Mouse (Mus musculus) liver, adult 2 months (tissue): ENCODE measurements around the gene Csrp1. TPM values are rescaled to one million over a fixed set of nuclear protein-coding genes. Genes with fewer than 3 reads are reported as not detected.

Source experiments
- DNase-seq: peaks from one replicate; pipeline ENCODE4 v3.0.0-alpha.2; 2011; ENCODE audit warnings: low read depth, low spot score; ENCODE audit errors: extremely low read depth
- H3K27ac ChIP-seq: fragments of 200-500 bp; replicated peaks from 2 replicates; pipeline ENCODE4 v1.5.1; 2012; ENCODE audit warnings: low read depth, mild to moderate bottlenecking, control low read depth, inconsistent platforms, low read length; ENCODE audit not compliant: insufficient read depth
- H3K27me3 ChIP-seq: fragments of 200-500 bp; 2 replicates; pipeline ENCODE4 v1.6.1; 2012; ENCODE audit warnings: mild to moderate bottlenecking, moderate library complexity, low read length, inconsistent platforms; ENCODE audit not compliant: control insufficient read depth, insufficient read depth
- H3K36me3 ChIP-seq: fragments of 200-500 bp; 2 replicates; pipeline ENCODE4 v1.6.1; 2012; ENCODE audit warnings: low read length, inconsistent platforms; ENCODE audit not compliant: control insufficient read depth, insufficient read depth
- H3K4me1 ChIP-seq: fragments of 200-500 bp; 2 replicates; pipeline ENCODE4 v1.6.1; 2011; ENCODE audit warnings: low read length; ENCODE audit not compliant: control insufficient read depth, insufficient read depth
- H3K4me3 ChIP-seq: fragments of 200-500 bp; 2 replicates; pipeline ENCODE4 v1.5.1; 2011; ENCODE audit warnings: low read depth, mild to moderate bottlenecking, control low read depth, low read length, moderate library complexity; ENCODE audit not compliant: insufficient read depth
- H3K79me2 ChIP-seq: fragments of 200-500 bp; 2 replicates; pipeline ENCODE4 v1.6.1; 2012; ENCODE audit warnings: inconsistent platforms, mild to moderate bottlenecking, low read length, moderate library complexity; ENCODE audit not compliant: control insufficient read depth, insufficient read depth
- H3K9ac ChIP-seq: fragments of 200-500 bp; 2 replicates; pipeline ENCODE4 v1.6.1; 2012; ENCODE audit warnings: low read depth, mild to moderate bottlenecking, control low read depth, inconsistent platforms, low read length
- CTCF ChIP-seq: fragments of 200-500 bp; IDR thresholded peaks from 2 replicates; pipeline ENCODE4 v1.5.1; 2011; ENCODE audit warnings: low read depth, low read length, control low read depth
- POLR2A ChIP-seq: fragments of 200-500 bp; IDR thresholded peaks from 2 replicates; pipeline ENCODE4 v1.6.1; 2011; ENCODE audit warnings: low read length, control low read depth; ENCODE audit not compliant: insufficient read depth; ENCODE audit errors: extremely low read depth
- WGBS: fragments of 180-500 bp; shearing (Covaris S2); methylation state at CpG from one replicate; pipeline ENCODE4 v1.1.7; 2018; 5-methylcytosine and 5-hydroxymethylcytosine counted together
- polyA plus RNA-seq: library from polyadenylated mRNA; depleted of rRNA; stranded (reverse); fragments of >200 nt; gene quantifications from 2 replicates; pipeline ENCODE4 v1.2.3, GENCODE M21; 2012
- total RNA-seq: library from RNA; depleted of rRNA; stranded (reverse); fragments of >200 nt; gene quantifications from 2 replicates; pipeline ENCODE4 v1.2.3, GENCODE M21; 2014

The Csrp1 gene
- total and polyA plus RNA-seq, 2 experiments = 11.9 to 13.7 TPM

DNA sequence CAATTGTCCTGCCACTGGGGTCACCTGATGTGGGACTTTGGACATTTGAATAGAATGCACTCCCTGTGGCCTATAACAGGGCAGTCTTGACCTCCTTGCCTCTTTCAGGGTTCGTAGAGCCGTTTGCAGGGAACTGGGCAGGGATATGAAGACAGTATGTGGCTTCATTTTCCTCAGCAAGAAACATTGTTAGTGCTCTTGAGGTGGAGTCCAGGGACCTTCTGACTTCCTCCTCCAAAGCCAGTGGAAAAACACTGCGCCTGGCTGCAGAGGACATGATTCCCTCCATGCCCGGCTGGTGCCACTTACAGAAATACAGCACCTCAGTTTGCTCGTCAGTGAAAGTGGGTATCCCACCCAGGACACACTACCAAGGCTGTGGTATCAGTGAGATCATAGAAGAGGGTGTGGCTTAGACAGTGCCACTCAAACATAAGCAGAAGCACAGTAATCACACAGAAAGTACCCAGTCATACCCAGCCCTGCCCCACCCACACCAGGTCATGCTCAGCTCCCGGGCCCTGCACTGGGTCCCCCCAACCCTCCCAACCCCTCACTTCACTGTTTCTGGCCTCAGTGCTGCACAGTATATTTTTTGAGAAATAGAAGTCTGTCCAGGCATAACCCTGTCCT lies 29.0 kb upstream of the Csrp1 start:
- no peak overlapping the region for H3K9ac ChIP-seq
- no peaks in the 10 kb centered on the region for H3K79me2 ChIP-seq
- no peaks in the 10 kb centered on the region for H3K36me3 ChIP-seq
- H3K27ac ChIP-seq = peak overlapping the region; percentile 53
- WGBS = 46% methylated on average over 6 of the region's 6 CpGs
- no peak overlapping the region for H3K4me3 ChIP-seq
- no peaks in the 10 kb centered on the region for H3K27me3 ChIP-seq
- H3K4me1 ChIP-seq = no peaks in the 10 kb centered on the region
- TF ChIP-seq POLR2A (no peak), CTCF (no peak)
- DNase-seq = peak; percentile 22

DNA sequence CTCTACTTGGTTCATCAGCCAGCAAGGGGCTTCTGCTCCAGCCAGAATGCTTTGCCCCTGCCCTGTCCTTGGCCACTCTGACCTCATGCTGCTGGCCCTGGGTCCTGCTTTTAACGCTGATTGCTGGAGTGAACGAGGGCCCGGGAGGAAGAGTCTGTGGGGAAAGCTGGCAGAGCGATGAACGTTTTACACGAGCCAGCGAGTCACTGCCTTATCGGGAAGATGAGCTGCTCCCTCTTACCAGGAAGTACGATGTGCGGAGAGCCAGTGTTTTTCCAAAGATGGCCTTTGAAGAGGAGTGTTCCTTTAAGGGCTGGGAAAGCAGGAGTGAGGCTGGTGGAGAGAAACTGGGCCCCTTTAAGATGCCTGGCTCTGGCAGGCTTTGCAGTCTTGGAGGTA lies 28.4 kb upstream of the Csrp1 start:
- Histone ChIP-seq H3K36me3 (no peaks in the 10 kb centered on the region), H3K27me3 (no peaks in the 10 kb centered on the region), H3K79me2 (no peaks in the 10 kb centered on the region), H3K27ac (peak overlapping the region; percentile 53), H3K4me1 (no peaks in the 10 kb centered on the region), H3K4me3 (no peak overlapping the region), H3K9ac (no peak overlapping the region)
- 53% methylated on average over 10 of the region's 10 CpGs for WGBS
- DNase-seq = peak; percentile 40
- no peak for TF ChIP-seq POLR2A
- TF ChIP-seq CTCF = no peak

DNA sequence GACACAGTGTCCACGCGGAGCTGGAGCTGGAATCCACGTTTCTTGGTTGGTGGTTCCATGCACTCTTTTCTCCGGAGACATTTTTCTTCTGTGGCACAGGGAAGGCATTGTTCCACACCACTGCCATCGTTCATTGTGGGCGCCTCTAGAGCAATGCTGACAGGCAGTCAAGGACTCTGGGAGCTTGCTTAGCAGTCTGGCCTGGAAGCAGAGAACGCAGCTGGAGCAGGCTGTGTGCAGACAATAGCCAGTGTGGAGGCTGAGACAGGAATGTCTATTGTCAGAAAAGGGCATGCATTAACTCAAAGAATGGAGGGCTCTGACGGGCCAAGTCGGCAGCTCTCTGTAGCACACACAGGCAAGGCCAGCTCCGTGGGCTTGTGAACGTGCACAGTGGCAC lies 25.7 kb upstream of the Csrp1 start:
- WGBS = 82% methylated on average over 11 of the region's 11 CpGs
- H3K36me3 ChIP-seq = no peaks in the 10 kb centered on the region
- H3K27ac ChIP-seq = no peak overlapping the region

DNA sequence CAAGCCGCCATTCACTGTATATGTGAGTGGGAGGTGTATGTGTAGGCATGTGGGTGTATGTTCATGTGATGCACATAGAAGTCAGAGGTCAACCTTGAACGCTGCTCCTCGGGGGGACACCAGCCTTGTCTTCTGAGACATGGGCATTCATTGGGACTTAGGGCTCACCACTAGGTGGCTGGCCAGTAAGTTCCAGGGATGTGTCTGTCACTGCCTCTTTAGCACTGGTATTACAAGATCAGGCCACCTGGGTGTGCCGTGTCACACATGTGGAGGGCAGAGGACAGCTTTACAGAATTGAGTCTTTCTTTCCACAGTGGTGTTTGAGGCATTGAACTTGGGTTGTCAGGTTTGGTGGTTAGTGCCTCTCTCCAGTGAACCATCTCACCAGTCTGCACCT lies 22.4 kb upstream of the Csrp1 start:
- H3K79me2 ChIP-seq = no peaks in the 10 kb centered on the region
- peaks cover 3% of the 10 kb centered on the region; the same call in 1 of the 2 replicates for H3K27me3 ChIP-seq
- TF ChIP-seq POLR2A (no peak), CTCF (no peak)
- no peak overlapping the region for H3K9ac ChIP-seq
- H3K27ac ChIP-seq = no peak overlapping the region
- WGBS = 75% methylated on average over 4 of the region's 4 CpGs
- no peak for DNase-seq
- no peak overlapping the region for H3K4me3 ChIP-seq
- H3K4me1 ChIP-seq = no peaks in the 10 kb centered on the region
- H3K36me3 ChIP-seq = no peaks in the 10 kb centered on the region

More for the DNA sequence above, 25.7 kb upstream of the Csrp1 start:
- DNase-seq = no peak
- TF ChIP-seq CTCF = no peak
- TF ChIP-seq POLR2A = no peak
- H3K79me2 ChIP-seq = no peaks in the 10 kb centered on the region
- no peak overlapping the region for H3K9ac ChIP-seq
- H3K27me3 ChIP-seq = peaks cover 3% of the 10 kb centered on the region; the same call in 1 of the 2 replicates
- no peak overlapping the region for H3K4me3 ChIP-seq
- H3K4me1 ChIP-seq = no peaks in the 10 kb centered on the region

DNA sequence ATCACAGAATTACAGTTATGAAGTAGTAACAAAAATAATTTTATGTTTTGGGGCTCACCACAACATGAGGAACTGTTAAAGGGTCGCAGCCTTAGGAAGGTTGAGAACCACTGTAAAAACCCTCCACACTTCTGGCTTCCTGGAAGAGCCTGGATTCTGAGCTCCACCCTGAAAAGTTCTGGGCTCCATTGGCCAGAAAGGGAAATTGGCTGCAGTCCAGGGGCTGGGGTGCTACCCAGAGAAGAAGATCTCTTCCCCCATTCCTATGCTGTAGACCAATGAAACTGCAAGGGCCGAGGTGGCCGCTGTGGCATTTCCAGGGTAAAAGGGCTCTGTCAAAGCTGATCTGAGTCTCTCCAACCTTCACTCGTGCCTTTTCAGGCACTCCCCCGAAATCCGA lies 21.8 kb upstream of the Csrp1 start:
- Histone ChIP-seq H3K79me2 (no peaks in the 10 kb centered on the region), H3K4me1 (no peaks in the 10 kb centered on the region), H3K36me3 (no peaks in the 10 kb centered on the region), H3K27me3 (peaks cover 3% of the 10 kb centered on the region; the same call in 1 of the 2 replicates), H3K4me3 (no peak overlapping the region), H3K9ac (no peak overlapping the region), H3K27ac (no peak overlapping the region)
- no peak for DNase-seq
- 51% methylated on average over 6 of the region's 6 CpGs for WGBS
- TF ChIP-seq POLR2A = no peak
- no peak for TF ChIP-seq CTCF

DNA sequence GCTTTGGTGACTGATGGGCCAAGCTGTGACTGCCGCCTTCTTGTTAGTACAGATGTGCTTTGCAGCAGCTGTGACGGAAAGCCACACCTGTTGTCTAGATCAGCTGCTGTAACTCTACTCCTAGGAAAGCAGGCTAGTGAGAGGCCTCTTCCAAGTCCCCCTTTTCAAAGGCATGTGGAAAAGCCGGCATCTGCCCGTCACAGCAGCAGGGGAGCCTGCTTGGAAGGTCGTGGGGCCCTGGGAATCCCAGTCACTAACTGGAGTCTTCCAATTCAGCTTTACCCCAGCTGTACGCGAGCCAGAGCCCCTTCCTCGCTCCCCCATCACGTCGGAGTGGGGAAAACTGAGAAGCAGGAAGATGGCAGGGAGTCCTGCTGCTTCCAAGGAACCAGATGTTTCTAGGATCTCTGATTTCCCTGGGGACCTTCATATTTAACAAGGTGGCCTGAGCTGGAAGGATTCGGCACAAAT lies 21.4 kb upstream of the Csrp1 start:
- no peak for DNase-seq
- H3K79me2 ChIP-seq = no peaks in the 10 kb centered on the region
- no peak overlapping the region for H3K9ac ChIP-seq
- H3K36me3 ChIP-seq = no peaks in the 10 kb centered on the region
- peaks cover 3% of the 10 kb centered on the region; the same call in 1 of the 2 replicates for H3K27me3 ChIP-seq
- no peaks in the 10 kb centered on the region for H3K4me1 ChIP-seq
- no peak overlapping the region for H3K4me3 ChIP-seq
- no peak for TF ChIP-seq CTCF
- no peak for TF ChIP-seq POLR2A
- no peak overlapping the region for H3K27ac ChIP-seq
- 40% methylated on average over 11 of the region's 11 CpGs for WGBS
